In genomic region chr1:190085703-190086102, GRCm38 (mm10) we compare ENCODE assay signal across 20 mouse cellular contexts.
A peak's percentile ranks its signal among the peaks of the same experiment; 100 is the strongest.
DNase-seq lines count a peak whose midpoint lies in the region; ATAC-seq lines count a peak whose summit lies in the region.
"Had no signal": no experiment of that assay in that cellular context is flagged by ENCODE, and none has a peak within 500 bp of the region (broad histone marks: within the 10 kb centered on the region; RNA-seq: fewer than 3 reads in every experiment).

No protein-coding gene starts in this region.

- H3K27ac ChIP-seq in heart, embryonic 16.5 days (ENCODE audit: low read length): peak overlapping the region; percentile 54; the same call in 1 of the 2 replicates
- H3K27ac ChIP-seq: embryonic facial prominence, embryonic 13.5 days; forebrain, embryonic 13.5 days; hindbrain, embryonic 12.5 days; kidney, postnatal 0 days; stomach, embryonic 15.5 days had no signal

- peaks cover 25% of the 10 kb centered on the region for H3K4me1 ChIP-seq in heart, embryonic 16.5 days (ENCODE audit: control insufficient read depth, insufficient read depth, low read length)
- H3K4me1 ChIP-seq: embryonic facial prominence, embryonic 13.5 days; forebrain, embryonic 13.5 days; megakaryocyte, embryonic 14.5 days; stomach, embryonic 15.5 days had no signal

- 30% methylated on average over 7 of the region's 7 CpGs for WGBS in heart, embryonic 16.5 days

- DNase-seq in kidney, adult 9 months: peak; percentile 13
- DNase-seq in kidney, postnatal 10 days: no peak
- DNase-seq in cerebellum, adult 11 months: peak; percentile 19
- DNase-seq in cerebellum, postnatal 14 days: peak; percentile 38 to 57
- DNase-seq in left cerebral cortex, postnatal 10 days (ENCODE audit: extremely low spot score in 1 of 2, low spot score in 2 of 2): no peak
- DNase-seq in c-Kit-positive CD71-positive TER-119-positive erythroid progenitor cells, embryonic 14.5 days (ENCODE audit: low spot score): no peak
- DNase-seq: gastrocnemius, postnatal 10 days; liver; lung, embryonic 14.5 days; right cerebral cortex, postnatal 4 days had no signal

- H3K9ac ChIP-seq in heart, embryonic 16.5 days (ENCODE audit: low read length): no peak overlapping the region
- H3K9ac ChIP-seq: embryonic facial prominence, embryonic 13.5 days; forebrain, embryonic 13.5 days; hindbrain, embryonic 12.5 days; lung, embryonic 14.5 days; stomach, embryonic 15.5 days had no signal

- no peaks in the 10 kb centered on the region for H3K9me3 ChIP-seq in heart, embryonic 16.5 days (replicated peaks; ENCODE audit: control insufficient read depth, low read length)
- H3K9me3 ChIP-seq: embryonic facial prominence, embryonic 13.5 days; forebrain, embryonic 13.5 days; hindbrain, embryonic 12.5 days; stomach, embryonic 15.5 days had no signal

- peak; percentile 85 for ATAC-seq in heart, embryonic 16.5 days (replicated peaks; ENCODE audit: extremely low read depth, insufficient read depth, low FRiP score)
- ATAC-seq in monocyte, adult 5-6 weeks (replicated peaks; ENCODE audit: insufficient number of reproducible peaks, low FRiP score, low TSS enrichment, poor library complexity, severe bottlenecking): no peak
- ATAC-seq: activated CD4-positive, CD25-positive, alpha-beta regulatory T cell, adult 4 months; CD4-positive, CD25-positive, alpha-beta regulatory T cell, adult 4 months; forebrain, embryonic 13.5 days had no signal

- H3K4me3 ChIP-seq in heart, embryonic 16.5 days (ENCODE audit: low read length): no peak overlapping the region
- H3K4me3 ChIP-seq: embryonic facial prominence, embryonic 13.5 days; forebrain, embryonic 13.5 days; hindbrain, embryonic 12.5 days; megakaryocyte, embryonic 14.5 days; stomach, embryonic 15.5 days had no signal

- H3K27me3 ChIP-seq in heart, embryonic 16.5 days (ENCODE audit: control insufficient read depth, insufficient read depth, low read length): no peaks in the 10 kb centered on the region
- H3K27me3 ChIP-seq: embryonic facial prominence, embryonic 13.5 days; forebrain, embryonic 13.5 days; hindbrain, embryonic 12.5 days; megakaryocyte, embryonic 14.5 days; stomach, embryonic 15.5 days had no signal

- H3K4me2 ChIP-seq in heart, embryonic 16.5 days (ENCODE audit: low read depth, low read length): no peak overlapping the region
- H3K4me2 ChIP-seq: embryonic facial prominence, embryonic 13.5 days; forebrain, embryonic 13.5 days; hindbrain, embryonic 12.5 days; lung, embryonic 14.5 days; stomach, embryonic 15.5 days had no signal

- no peaks in the 10 kb centered on the region for H3K36me3 ChIP-seq in heart, embryonic 16.5 days (ENCODE audit: control insufficient read depth, insufficient read depth)
- H3K36me3 ChIP-seq: embryonic facial prominence, embryonic 13.5 days; hindbrain, embryonic 12.5 days; stomach, embryonic 15.5 days had no signal

- intact Hi-C loops in left cerebral cortex, postnatal 10 days (cut with DNase I): no loop called here

Comparison
In these comparisons a context has a peak if more than half of its experiments do, and no peak if none do; other contexts are left out.
1. DNase-seq: peak in kidney, adult 9 months (single experiment), cerebellum, adult 11 months (single experiment) and cerebellum, postnatal 14 days (2 of 2); none in kidney, postnatal 10 days (single experiment), left cerebral cortex, postnatal 10 days (0 of 2) and c-Kit-positive CD71-positive TER-119-positive erythroid progenitor cells, embryonic 14.5 days (single experiment).